Mouse (Mus musculus) limb, embryonic 11.5 days (tissue): ENCODE results near the gene Sord. TPM values are rescaled to one million over a fixed set of nuclear protein-coding genes. Genes with fewer than 3 reads are reported as not detected.

Source experiments
- ATAC-seq: fragments of 200-750 bp; cut with Nextera tagmentation; 2 replicates; pipeline ENCODE4 v1.8.0; 2017; ENCODE audit warnings: low read depth; ENCODE audit not compliant: insufficient number of reproducible peaks, low FRiP score, low TSS enrichment
- DNase-seq: peaks from one replicate; pipeline ENCODE4 v3.0.0-alpha.2; 2015; ENCODE audit warnings: low spot score
- H3K27ac ChIP-seq: fragments of 300-500 bp; sonication (generic); replicated peaks from 2 replicates; pipeline ENCODE4 v1.5.1; 2014; ENCODE audit warnings: low read depth, mild to moderate bottlenecking, low read length
- H3K27me3 ChIP-seq: fragments of 300-500 bp; sonication (generic); 2 replicates; pipeline ENCODE4 v1.6.1; 2014; ENCODE audit warnings: mild to moderate bottlenecking, low read length, mixed read lengths; ENCODE audit not compliant: control insufficient read depth, insufficient read depth
- H3K36me3 ChIP-seq: fragments of 300-500 bp; sonication (generic); 2 replicates; pipeline ENCODE4 v1.6.1; 2014; ENCODE audit warnings: mild to moderate bottlenecking, low read length, moderate library complexity, mixed read lengths; ENCODE audit not compliant: control insufficient read depth, insufficient read depth
- H3K4me1 ChIP-seq: fragments of 300-500 bp; sonication (generic); 2 replicates; pipeline ENCODE4 v1.6.1; 2014; ENCODE audit warnings: low read length, mixed read lengths; ENCODE audit not compliant: control insufficient read depth, insufficient read depth
- H3K4me2 ChIP-seq: fragments of 300-500 bp; sonication (generic); 2 replicates; pipeline ENCODE4 v1.6.1; 2014; ENCODE audit warnings: low read depth, mild to moderate bottlenecking, moderate library complexity; ENCODE audit not compliant: severe bottlenecking
- H3K4me3 ChIP-seq: fragments of 300-500 bp; sonication (generic); 2 replicates; pipeline ENCODE4 v1.5.1; 2014; ENCODE audit warnings: low read depth, low read length
- H3K9ac ChIP-seq: fragments of 300-500 bp; sonication (generic); 2 replicates; pipeline ENCODE4 v1.6.1; 2014; ENCODE audit warnings: mild to moderate bottlenecking, low read length
- H3K9me3 ChIP-seq: fragments of 300-500 bp; sonication (generic); 2 replicates; pipeline ENCODE4 v1.6.1; 2016; ENCODE audit warnings: low read length; ENCODE audit not compliant: control insufficient read depth
- WGBS: fragments of 180-500 bp; shearing (Covaris S2); extraction: QIAGEN DNeasy Blood & Tissue Kit; methylation state at CpG from one replicate; pipeline ENCODE4 v1.1.7; 2014; 5-methylcytosine and 5-hydroxymethylcytosine counted together
- polyA plus RNA-seq: library from polyadenylated mRNA; unstranded; fragments of >200 nt; fragmentation: Nextera tagmentation; extraction: Ambion mirVana; gene quantifications from 2 replicates; pipeline ENCODE4 v1.2.1, GENCODE M21; 2014

Sord gene
- polyA plus RNA-seq, 1 experiment from 2014 or later = 17.1 TPM

DNA sequence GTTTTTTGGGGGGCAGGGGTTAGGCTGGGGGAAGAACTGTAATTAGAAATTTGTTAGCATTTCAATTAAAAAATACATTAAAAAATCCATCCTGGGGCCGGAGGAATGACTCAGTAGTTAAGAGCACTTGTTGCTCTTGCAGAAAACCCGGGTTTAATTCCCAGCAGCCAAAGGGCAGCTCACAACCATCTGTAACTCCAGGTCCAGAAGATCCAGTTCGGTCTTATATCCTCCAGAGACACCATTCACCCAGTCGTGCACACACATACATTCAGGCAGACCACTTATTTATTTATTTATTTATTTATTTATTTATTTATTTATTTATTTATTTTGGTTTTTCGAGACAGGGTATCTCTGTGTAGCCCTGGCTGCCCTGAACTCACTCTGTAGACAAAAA, 1.2 kb upstream of the Sord start:
- 50% methylated on average over 5 of the region's 5 CpGs for WGBS
- H3K27ac ChIP-seq = no peak overlapping the region

DNA sequence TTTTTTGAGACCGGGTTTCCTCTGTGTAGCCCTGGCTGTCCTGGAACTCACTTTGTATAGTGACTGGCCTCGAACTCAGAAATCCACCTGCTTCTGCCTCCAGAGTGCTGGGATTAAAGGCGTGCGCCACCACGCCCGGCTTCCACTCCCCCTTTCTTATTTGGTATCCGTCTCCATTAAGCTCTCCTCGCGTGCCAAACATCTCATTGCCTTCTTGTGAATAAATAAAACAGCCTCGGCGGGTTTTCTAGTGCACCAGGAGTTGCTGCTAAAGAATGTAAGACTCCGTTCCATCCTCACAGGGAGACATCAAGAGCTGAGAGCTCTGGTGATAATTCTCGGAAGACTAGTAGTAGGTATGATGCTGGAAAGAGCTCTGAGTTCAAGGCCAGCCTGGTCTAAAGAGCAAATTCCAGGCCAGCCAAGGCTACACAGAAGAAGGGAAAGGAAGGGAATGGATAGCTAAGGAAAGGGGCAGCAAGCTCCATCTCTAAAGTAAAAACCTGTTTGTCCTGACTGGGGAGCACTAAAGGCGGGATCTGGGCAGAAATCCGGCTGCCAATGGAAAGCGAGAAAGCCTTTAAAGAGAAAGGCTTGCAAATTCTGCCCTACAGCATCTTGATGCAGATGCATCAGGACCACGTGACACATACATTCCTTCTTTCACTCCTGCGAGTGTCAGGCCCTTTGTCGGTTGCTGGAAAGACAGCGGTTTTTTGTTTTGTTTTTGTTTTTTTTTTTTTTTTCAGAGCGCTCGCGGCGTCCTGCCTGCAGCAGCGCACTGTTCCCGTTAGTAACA, 591 bp upstream of the Sord start:
- H3K4me2 ChIP-seq = peak overlapping the region; percentile 75
- peak overlapping the region; percentile 38 for H3K4me3 ChIP-seq
- H3K9ac ChIP-seq = peak overlapping the region; percentile 38
- peak; percentile 54 for DNase-seq
- H3K36me3 ChIP-seq = no peaks in the 10 kb centered on the region
- H3K27ac ChIP-seq = no peak overlapping the region
- H3K27me3 ChIP-seq = no peaks in the 10 kb centered on the region
- WGBS = 7% methylated on average over 26 of the region's 26 CpGs
- ATAC-seq = peak; percentile 7; the same call in 1 of the 2 replicates
- no peaks in the 10 kb centered on the region for H3K4me1 ChIP-seq
- no peaks in the 10 kb centered on the region for H3K9me3 ChIP-seq

More for the DNA sequence above, 1.2 kb upstream of the Sord start:
- Histone ChIP-seq H3K4me1 (no peaks in the 10 kb centered on the region), H3K9me3 (no peaks in the 10 kb centered on the region), H3K4me2 (no peak overlapping the region), H3K27me3 (no peaks in the 10 kb centered on the region), H3K4me3 (no peak overlapping the region), H3K9ac (no peak overlapping the region), H3K36me3 (no peaks in the 10 kb centered on the region)
- DNase-seq = no peak
- no peak for ATAC-seq

DNA sequence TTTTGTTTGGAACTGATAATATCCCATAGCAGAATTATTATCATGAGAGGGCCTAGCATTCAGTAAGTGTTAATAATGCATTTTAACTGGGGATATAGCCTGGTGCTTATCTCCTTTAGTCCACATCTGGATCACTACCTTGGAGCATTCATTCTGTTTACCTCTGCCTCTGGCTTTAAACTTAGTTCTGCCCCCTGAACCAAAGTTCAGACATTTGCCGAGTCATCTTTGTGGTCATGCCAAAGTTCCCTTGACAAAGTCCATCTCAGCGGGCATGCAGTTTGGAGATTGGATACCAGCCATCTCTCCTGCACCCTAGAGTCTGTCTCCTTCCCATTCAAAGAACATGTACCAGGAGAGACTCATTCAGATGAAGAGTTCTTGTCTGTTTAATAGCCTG, 876 bp downstream of the Sord start:
- Histone ChIP-seq H3K9ac (no peak overlapping the region), H3K9me3 (no peaks in the 10 kb centered on the region), H3K4me1 (no peaks in the 10 kb centered on the region), H3K4me2 (peak overlapping the region; percentile 75), H3K36me3 (no peaks in the 10 kb centered on the region), H3K4me3 (no peak overlapping the region), H3K27me3 (no peaks in the 10 kb centered on the region), H3K27ac (no peak overlapping the region)
- no peak for ATAC-seq
- 94% methylated on average over 2 of the region's 2 CpGs for WGBS
- DNase-seq = no peak

DNA sequence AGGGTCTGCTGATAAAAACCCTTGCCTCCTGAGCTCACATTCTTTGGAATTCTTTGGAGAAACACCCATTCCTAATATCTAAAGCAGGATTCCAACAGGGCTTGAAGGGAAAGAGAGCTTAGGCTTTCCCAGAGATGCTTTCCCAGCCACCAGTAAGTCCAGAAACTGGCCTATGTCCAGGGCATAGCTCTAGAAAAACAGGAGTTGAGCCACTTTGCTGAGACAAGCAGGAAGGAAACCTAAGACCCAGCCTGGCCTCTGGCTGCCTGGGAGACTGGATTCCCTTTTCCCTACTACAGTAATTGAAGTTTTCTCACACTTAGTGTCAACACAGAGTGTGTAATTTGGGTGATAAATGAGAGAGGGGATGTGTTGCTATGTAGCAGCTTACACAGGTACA, 1.8 kb downstream of the Sord start:
- no peak for DNase-seq
- no peaks in the 10 kb centered on the region for H3K9me3 ChIP-seq
- no peak overlapping the region for H3K27ac ChIP-seq
- H3K36me3 ChIP-seq = no peaks in the 10 kb centered on the region
- H3K27me3 ChIP-seq = no peaks in the 10 kb centered on the region
- H3K4me1 ChIP-seq = no peaks in the 10 kb centered on the region
- no peak for ATAC-seq
- no peak overlapping the region for H3K4me3 ChIP-seq
- H3K9ac ChIP-seq = no peak overlapping the region
- no peak overlapping the region for H3K4me2 ChIP-seq

DNA sequence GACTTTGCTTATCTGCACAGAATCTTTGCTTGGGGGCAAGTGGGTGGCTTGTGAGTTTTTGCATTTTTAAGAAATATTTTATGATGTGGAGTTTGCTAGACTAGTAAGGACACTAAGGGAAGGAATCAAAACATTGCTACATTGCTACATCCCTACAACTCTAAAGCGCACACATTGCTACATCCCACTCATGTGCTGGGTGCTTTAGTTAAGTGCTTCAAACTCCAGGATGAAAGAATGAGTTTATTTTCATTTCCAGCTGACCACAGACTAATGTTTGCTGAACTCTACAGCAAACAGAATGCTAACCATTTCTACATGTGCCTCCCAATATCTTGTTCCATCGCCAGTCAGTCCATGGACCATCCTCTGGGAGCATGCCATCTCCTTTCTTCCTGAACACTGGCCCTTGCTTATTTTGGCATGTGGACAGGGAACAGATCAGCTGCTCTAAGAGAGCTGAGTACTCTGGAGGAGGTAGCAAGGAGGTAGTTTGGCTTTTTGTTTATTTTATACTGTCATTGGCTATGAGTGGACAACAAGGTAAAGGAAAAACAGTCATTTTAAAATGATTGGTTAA, 3.4 kb downstream of the Sord start:
- DNase-seq (no peak), ATAC-seq (no peak)
- H3K4me3 ChIP-seq = no peak overlapping the region
- H3K4me1 ChIP-seq = no peaks in the 10 kb centered on the region
- H3K36me3 ChIP-seq = no peaks in the 10 kb centered on the region
- H3K9ac ChIP-seq = no peak overlapping the region
- H3K27ac ChIP-seq = no peak overlapping the region
- H3K9me3 ChIP-seq = no peaks in the 10 kb centered on the region
- H3K4me2 ChIP-seq = no peak overlapping the region
- 95% methylated on average over 2 of the region's 2 CpGs for WGBS
- H3K27me3 ChIP-seq = no peaks in the 10 kb centered on the region

DNA sequence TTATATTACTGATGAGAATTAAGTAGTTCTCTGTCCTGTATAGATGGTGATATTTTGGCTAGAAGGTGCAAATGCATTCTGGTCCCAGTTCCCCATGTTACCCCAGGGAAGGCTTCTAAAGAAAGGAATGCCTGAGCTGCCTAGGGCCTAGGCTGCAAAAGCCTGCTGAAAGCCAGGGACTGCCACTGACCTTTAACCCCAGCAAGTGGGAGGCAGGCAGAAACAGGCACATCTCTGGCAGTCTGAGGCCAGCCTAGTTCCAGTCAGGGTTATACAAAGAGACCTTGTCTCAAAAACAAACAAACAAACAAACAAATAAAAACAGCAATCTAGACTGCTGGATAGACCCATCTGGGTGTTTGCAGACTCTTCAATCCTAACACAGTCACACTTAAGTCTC, 6.2 kb downstream of the Sord start:
- Histone ChIP-seq H3K27me3 (no peaks in the 10 kb centered on the region), H3K4me3 (no peak overlapping the region), H3K4me1 (no peaks in the 10 kb centered on the region), H3K4me2 (no peak overlapping the region), H3K9me3 (no peaks in the 10 kb centered on the region), H3K36me3 (no peaks in the 10 kb centered on the region), H3K27ac (no peak overlapping the region), H3K9ac (no peak overlapping the region)
- no peak for ATAC-seq
- DNase-seq = no peak

DNA sequence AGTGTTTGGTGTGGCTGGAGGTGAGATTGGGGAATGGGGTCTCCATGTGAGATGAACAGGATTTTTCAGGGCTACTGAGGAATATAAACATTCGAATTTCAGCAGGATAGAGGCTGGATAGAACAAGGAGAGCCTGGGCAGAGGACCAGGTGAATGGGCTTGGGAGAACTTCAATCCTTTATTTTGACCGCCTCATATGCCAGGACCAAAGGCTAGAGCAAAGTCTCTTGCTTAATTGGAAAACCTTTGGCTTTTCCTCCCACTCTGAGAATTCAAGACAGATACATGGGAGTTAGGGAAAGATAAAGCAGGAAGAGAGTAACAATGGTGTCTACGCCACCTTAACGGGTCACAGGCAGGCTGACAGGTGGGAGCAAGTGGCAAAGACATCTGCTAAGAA, 6.7 kb downstream of the Sord start:
- H3K9me3 ChIP-seq = no peaks in the 10 kb centered on the region
- no peaks in the 10 kb centered on the region for H3K36me3 ChIP-seq
- H3K27me3 ChIP-seq = no peaks in the 10 kb centered on the region
- 84% methylated on average over 4 of the region's 4 CpGs for WGBS
- no peak overlapping the region for H3K9ac ChIP-seq
- no peak overlapping the region for H3K27ac ChIP-seq
- no peak for ATAC-seq
- no peaks in the 10 kb centered on the region for H3K4me1 ChIP-seq
- H3K4me3 ChIP-seq = no peak overlapping the region
- no peak for DNase-seq
- H3K4me2 ChIP-seq = no peak overlapping the region

DNA sequence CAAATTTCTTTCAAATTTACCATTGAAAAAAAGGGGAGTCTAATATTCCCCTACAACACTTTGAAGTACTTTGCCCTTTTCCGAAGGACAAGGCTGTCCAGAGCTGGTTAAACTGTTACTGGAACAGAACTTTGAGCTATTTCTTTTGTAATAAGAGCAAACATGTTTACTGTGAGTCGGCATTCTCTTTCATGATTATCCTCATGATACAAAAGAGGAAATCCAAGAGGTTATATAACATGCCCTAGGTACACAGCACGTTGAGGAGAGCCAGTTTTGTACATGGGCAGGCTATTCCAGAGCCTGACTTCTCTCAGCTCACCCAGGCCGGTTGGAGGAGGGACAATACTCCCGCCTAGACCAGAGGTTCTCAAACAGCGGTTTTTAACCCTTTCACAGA, 7.4 kb downstream of the Sord start:
- Histone ChIP-seq H3K27ac (no peak overlapping the region), H3K4me3 (no peak overlapping the region), H3K36me3 (no peaks in the 10 kb centered on the region), H3K4me2 (no peak overlapping the region), H3K9ac (no peak overlapping the region), H3K4me1 (no peaks in the 10 kb centered on the region), H3K27me3 (no peaks in the 10 kb centered on the region), H3K9me3 (no peaks in the 10 kb centered on the region)
- 75% methylated on average over 6 of the region's 6 CpGs for WGBS
- DNase-seq (no peak), ATAC-seq (no peak)
